Mouse (Mus musculus) spleen, adult 18-20 months (tissue): ENCODE measurements around the gene Cenpt.
"Not testable (repeated sequence)": the region's sequence is repeated elsewhere in the genome, so short reads cannot be mapped to it uniquely, and the experiment has no call there.

Source experiments
- DNase-seq, 2 experiments: peaks; one replicate each; pipeline ENCODE4 v3.0.0; 2022; ENCODE audit warnings: mixed read lengths in 2 of 2

Cenpt gene

GRCm38 (mm10) chr8:105854303-105854702 lies 1.2 kb upstream of the Cenpt start:
- DNase-seq: peak in 1 of 2 experiments; percentile 16

- DNase-seq: peak in 1 of 2 experiments; percentile 10
These were observed 840 bp downstream of the Cenpt start for GRCm38 (mm10) chr8:105852146-105852729.

GRCm38 (mm10) chr8:105851651-105852143 lies 1.4 kb downstream of the Cenpt start:
- DNase-seq: peak; percentile 74 to 85

GRCm38 (mm10) chr8:105850611-105851010 lies 2.5 kb downstream of the Cenpt start:
- DNase-seq: no peak

GRCm38 (mm10) chr8:105850014-105850413 lies 3.1 kb downstream of the Cenpt start:
- no peak for DNase-seq

- DNase-seq: no peak
These were observed 6.4 kb downstream of the Cenpt start for GRCm38 (mm10) chr8:105846678-105847077.

- DNase-seq: no peak
These were observed 13.9 kb downstream of the Cenpt start for GRCm38 (mm10) chr8:105839209-105839608.

- DNase-seq: no peak
These were observed 16.1 kb downstream of the Cenpt start for GRCm38 (mm10) chr8:105836991-105837390.

- peak; percentile 68 to 82 for DNase-seq
These were observed 17.8 kb downstream of the Cenpt start for GRCm38 (mm10) chr8:105835318-105835717.

GRCm38 (mm10) chr8:105833740-105834139 lies 19.3 kb downstream of the Cenpt start:
- DNase-seq: not testable (repeated sequence)

- peak; percentile 87 to 92 for DNase-seq
These were observed 25.9 kb downstream of the Cenpt start, which contains the start of the genes Ranbp10 and Tsnaxip1 for GRCm38 (mm10) chr8:105826861-105827848. Gene Ranbp10 (minus strand): TSS chr8:105827350. Gene Tsnaxip1 (plus strand): TSS chr8:105827731.

GRCm38 (mm10) chr8:105826379-105826778 lies 26.7 kb downstream of the Cenpt start:
- DNase-seq: no peak

GRCm38 (mm10) chr8:105825506-105825905 lies 27.6 kb downstream of the Cenpt start:
- DNase-seq: no peak

- no peak for DNase-seq
These were observed 32.2 kb downstream of the Cenpt start for GRCm38 (mm10) chr8:105820925-105821324.

- DNase-seq: no peak
These were observed 33.4 kb downstream of the Cenpt start for GRCm38 (mm10) chr8:105819659-105820058.

GRCm38 (mm10) chr8:105813241-105813640 lies 39.8 kb downstream of the Cenpt start:
- no peak for DNase-seq

GRCm38 (mm10) chr8:105812511-105812910 lies 40.6 kb downstream of the Cenpt start:
- no peak for DNase-seq

- DNase-seq: no peak
These were observed 41.5 kb downstream of the Cenpt start for GRCm38 (mm10) chr8:105811543-105811942.

- no peak for DNase-seq
These were observed 42.0 kb downstream of the Cenpt start for GRCm38 (mm10) chr8:105811061-105811460.

GRCm38 (mm10) chr8:105810245-105810786 lies 42.8 kb downstream of the Cenpt start:
- peak; percentile 30 to 36 for DNase-seq

- no peak for DNase-seq
These were observed 44.6 kb downstream of the Cenpt start for GRCm38 (mm10) chr8:105808480-105808879.

GRCm38 (mm10) chr8:105807766-105808165 lies 45.3 kb downstream of the Cenpt start:
- DNase-seq: no peak

- no peak for DNase-seq
These were observed 47.1 kb downstream of the Cenpt start for GRCm38 (mm10) chr8:105805964-105806363.
